In genomic region chr7:101483498-101484115, GRCm38 (mm10) we compare ENCODE assay signal across 15 mouse cellular contexts.
DNase-seq lines count a peak whose midpoint lies in the region; TF ChIP-seq lines count a peak whose summit lies in the region.
"Had no signal": no experiment of that assay in that cellular context is flagged by ENCODE, and none has a peak within 500 bp of the region (broad histone marks: within the 10 kb centered on the region; RNA-seq: fewer than 3 reads in every experiment).

No protein-coding gene starts in this region.

- H3K27ac ChIP-seq in left cerebral cortex, adult 2 months = peak overlapping the region; percentile 79
- peak overlapping the region; percentile 3; the same call in 1 of the 2 replicates for H3K27ac ChIP-seq in bone marrow, adult 2 months (ENCODE audit: control insufficient read depth, insufficient read depth, low read depth, low read length, poor library complexity)
- peak overlapping the region; percentile 96 for H3K27ac ChIP-seq in olfactory bulb, adult 2 months (ENCODE audit: insufficient read depth, low read depth, low read length)
- H3K27ac ChIP-seq: embryonic facial prominence, embryonic 13.5 days; heart, embryonic 15.5 days; liver, embryonic 13.5 days; midbrain, embryonic 10.5 days had no signal

- H3K4me1 ChIP-seq in bone marrow, adult 2 months (ENCODE audit: control insufficient read depth, insufficient read depth, low read length) = peaks cover 5% of the 10 kb centered on the region; the same call in 1 of the 2 replicates
- H3K4me1 ChIP-seq in olfactory bulb, adult 2 months (ENCODE audit: control insufficient read depth, insufficient read depth, low read length) = peaks cover 66% of the 10 kb centered on the region
- H3K4me1 ChIP-seq: liver, embryonic 13.5 days had no signal

- DNase-seq in gastrocnemius, adult 18-20 months (ENCODE audit: low spot score) = peak; percentile 45
- DNase-seq in gastrocnemius, postnatal 10 days = no peak
- no peak for DNase-seq in left cerebral cortex, adult 2 months (ENCODE audit: extremely low spot score in 1 of 2, low spot score in 2 of 2)
- no peak for DNase-seq in left cerebral cortex, adult 11 months (ENCODE audit: low spot score)
- DNase-seq in cerebellum, postnatal 36 days = no peak
- DNase-seq: cerebellum, adult 11 months; kidney, postnatal 25 days; left cerebral cortex, postnatal 4 days; liver, embryonic 13.5 days had no signal

- TF ChIP-seq CTCF in left cerebral cortex, adult 2 months (IDR thresholded peaks at IDR 0.05) = no peak
- no peak for TF ChIP-seq CTCF in bone marrow, adult 2 months (IDR thresholded peaks at IDR 0.05; ENCODE audit: control insufficient read depth, insufficient read depth, low read length)
- TF ChIP-seq CTCF in olfactory bulb, adult 2 months (IDR thresholded peaks at IDR 0.05; ENCODE audit: insufficient read depth, low read depth, low read length) = no peak

- 54% methylated on average over 9 of the region's 9 CpGs for WGBS in bone marrow, adult 2 months
- 47% methylated on average over 9 of the region's 9 CpGs for WGBS in olfactory bulb, adult 2 months

- H3K4me3 ChIP-seq in left cerebral cortex, adult 2 months = no peak overlapping the region
- no peak overlapping the region for H3K4me3 ChIP-seq in bone marrow, adult 2 months (replicated peaks; ENCODE audit: control insufficient read depth, low read depth, low read length)
- no peak overlapping the region for H3K4me3 ChIP-seq in olfactory bulb, adult 2 months (ENCODE audit: insufficient read depth, low read depth, low read length)
- H3K4me3 ChIP-seq: embryonic facial prominence, embryonic 13.5 days; heart, embryonic 15.5 days; hindbrain, embryonic 13.5 days; liver, embryonic 13.5 days; midbrain, embryonic 10.5 days had no signal

- no peak for TF ChIP-seq POLR2A in bone marrow, adult 2 months (IDR thresholded peaks at IDR 0.05; ENCODE audit: borderline replicate concordance, control insufficient read depth, low read depth, low read length)
- TF ChIP-seq POLR2A in olfactory bulb, adult 2 months (IDR thresholded peaks at IDR 0.05; ENCODE audit: insufficient read depth, low read depth, low read length) = no peak

- intact Hi-C loops in left cerebral cortex, adult 2 months (cut with DNase I) = loop anchor here (2.0 kb wide), 1 partner anchor 33 kb away; no protein-coding TSS in a partner anchor

Comparison
In these comparisons a context has a peak if more than half of its experiments do, and no peak if none do; other contexts are left out.
1. H3K27ac ChIP-seq: peak in every context shown above with its lines; median percentile 96 in olfactory bulb, adult 2 months; 79 in left cerebral cortex, adult 2 months; 3 in bone marrow, adult 2 months.